ENCODE assay signal across 20 mouse cellular contexts in the genomic region with DNA sequence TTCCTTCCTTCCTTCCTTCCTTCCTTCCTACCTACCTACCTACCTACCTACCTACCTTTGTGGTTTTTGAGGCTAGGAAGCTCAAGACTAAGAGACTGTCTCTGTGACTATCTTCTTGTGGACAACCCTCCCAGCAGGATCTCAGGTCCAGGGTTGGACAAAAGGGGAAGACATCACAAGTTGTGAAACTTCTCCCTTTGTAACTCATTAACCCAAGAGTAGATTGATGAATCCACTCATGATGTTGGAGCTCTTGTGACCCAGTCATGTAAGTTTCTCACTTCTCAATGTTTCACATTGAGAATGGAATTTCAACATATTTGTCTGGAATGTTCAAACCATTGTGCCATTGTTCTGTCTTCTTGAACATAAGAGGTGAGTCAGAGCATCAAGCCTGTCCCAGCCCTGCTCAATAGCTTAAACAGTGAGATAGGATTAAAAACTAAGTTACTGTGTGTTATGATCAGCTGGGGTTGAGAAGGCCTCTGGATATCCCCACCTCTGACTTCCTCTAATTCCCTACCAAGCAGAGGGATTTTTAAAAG.
"Had no signal": no experiment of that assay in that cellular context is flagged by ENCODE, and none has a peak within 500 bp of the region (broad histone marks: within the 10 kb centered on the region; RNA-seq: fewer than 3 reads in every experiment).

No protein-coding gene starts in this region.

- ATAC-seq: midbrain, embryonic 15.5 days had no signal

- H3K9me3 ChIP-seq: limb, embryonic 10.5 days; limb, embryonic 13.5 days; liver, embryonic 13.5 days; midbrain, embryonic 15.5 days; neural tube, embryonic 12.5 days; neural tube, embryonic 15.5 days; stomach, embryonic 15.5 days had no signal

- H3K27ac ChIP-seq: limb, embryonic 10.5 days; limb, embryonic 13.5 days; liver, embryonic 13.5 days; macrophage; midbrain, embryonic 15.5 days; neural tube, embryonic 12.5 days; neural tube, embryonic 15.5 days; stomach, embryonic 15.5 days had no signal

- DNase-seq: kidney, adult 18-20 months; kidney, adult 9 months; kidney, postnatal 14 days; kidney, postnatal 4 days; liver; liver, embryonic 13.5 days; lung, embryonic 14.5 days; lung, postnatal 10 days; retina, postnatal 1 day; right cerebral cortex, postnatal 25 days; spleen, adult 18-20 months; thymus, postnatal 25 days had no signal

- H3K9ac ChIP-seq: limb, embryonic 13.5 days; liver, embryonic 13.5 days; lung, embryonic 14.5 days; midbrain, embryonic 15.5 days; neural tube, embryonic 12.5 days; neural tube, embryonic 15.5 days; stomach, embryonic 15.5 days had no signal

- H3K4me1 ChIP-seq: limb, embryonic 10.5 days; liver, embryonic 13.5 days; midbrain, embryonic 15.5 days; neural tube, embryonic 12.5 days; neural tube, embryonic 15.5 days; stomach, embryonic 15.5 days had no signal

- H3K27me3 ChIP-seq: limb, embryonic 13.5 days; liver, embryonic 13.5 days; midbrain, embryonic 15.5 days; neural tube, embryonic 12.5 days; neural tube, embryonic 15.5 days; stomach, embryonic 15.5 days had no signal

- H3K36me3 ChIP-seq: limb, embryonic 10.5 days; limb, embryonic 13.5 days; liver, embryonic 13.5 days; midbrain, embryonic 15.5 days; neural tube, embryonic 12.5 days; neural tube, embryonic 15.5 days; stomach, embryonic 15.5 days had no signal

- H3K4me2 ChIP-seq: limb, embryonic 13.5 days; liver, embryonic 13.5 days; lung, embryonic 14.5 days; midbrain, embryonic 11.5 days; midbrain, embryonic 15.5 days; neural tube, embryonic 12.5 days; neural tube, embryonic 15.5 days; stomach, embryonic 15.5 days had no signal

- H3K4me3 ChIP-seq: limb, embryonic 10.5 days; limb, embryonic 13.5 days; liver, embryonic 13.5 days; midbrain, embryonic 15.5 days; neural tube, embryonic 12.5 days; neural tube, embryonic 15.5 days; stomach, embryonic 15.5 days had no signal
